Mouse (Mus musculus): Measurements from ENCODE around the gene Arhgef25. TPM values are rescaled to one million over a fixed set of nuclear protein-coding genes. Genes with fewer than 3 reads are reported as not detected.

The Arhgef25 gene
- 21.3 and 23.1 TPM in 2 replicates for polyA plus RNA-seq (2016; fragmentation: Nextera tagmentation; extraction: Ambion mirVana)

- peak within 1 kb of the TSS; percentile 56 for H3K27ac ChIP-seq (ENCODE audit: poor library complexity, severe bottlenecking)
- H3K4me2 ChIP-seq = peak within 1 kb of the TSS; percentile 97
- 0 out of 2 replicates have a peak, but pooled peaks cover 3% of the 10 kb centered on the region for H3K9me3 ChIP-seq (replicated peaks)
- peaks cover 46% of the 10 kb centered on the region for H3K4me1 ChIP-seq (replicated peaks)
- WGBS = 2% methylated on average over 35 of the region's 35 CpGs
- peak within 1 kb of the TSS; percentile 81 for H3K4me3 ChIP-seq
- peak within 1 kb of the TSS; percentile 83 for H3K9ac ChIP-seq
- ATAC-seq (ENCODE audit: insufficient number of reproducible peaks, low FRiP score) = peak; percentile 19; the same call in 1 of the 2 replicates
- peaks cover 25% of the 10 kb centered on the region for H3K36me3 ChIP-seq
- peaks cover 8% of the 10 kb centered on the region for H3K27me3 ChIP-seq (replicated peaks)
Measured at GRCm38 (mm10) chr10:127189651-127190381, at the start of gene Arhgef25. TSS of gene Arhgef25 (minus strand) at chr10:127190083.

DNA sequence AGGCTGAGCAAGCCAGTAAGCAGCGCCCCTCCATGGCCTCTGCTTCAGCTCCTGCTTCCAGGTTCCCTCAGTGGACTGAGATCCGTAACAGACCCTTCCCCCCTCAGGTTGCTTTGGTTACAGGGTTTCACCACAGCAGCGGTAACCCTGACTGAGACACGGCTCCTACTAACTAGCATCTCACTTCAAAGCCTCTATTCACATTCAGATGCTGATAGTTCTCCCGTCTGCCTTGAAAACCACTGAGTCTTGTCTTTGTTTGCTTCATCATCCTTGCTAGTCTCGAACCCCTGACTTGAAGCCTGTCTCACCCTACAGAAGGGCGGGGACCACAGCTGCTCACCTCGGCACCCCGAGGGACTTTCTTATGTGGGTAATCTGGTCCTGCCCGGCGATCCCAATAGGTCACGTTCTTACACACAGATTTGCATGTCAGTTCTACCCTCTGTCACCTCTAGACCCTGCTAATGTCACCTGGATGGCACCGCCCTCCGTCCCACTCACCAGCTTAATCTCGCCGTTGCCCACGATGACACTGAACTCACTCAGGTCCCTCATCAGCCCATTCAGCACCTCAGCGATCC is 48.5 kb upstream of the Arhgef25 start:
- no peak overlapping the region for H3K4me2 ChIP-seq
- no peak for ATAC-seq (ENCODE audit: insufficient number of reproducible peaks, low FRiP score)
- H3K27me3 ChIP-seq (replicated peaks) = peaks cover 50% of the 10 kb centered on the region
- H3K9ac ChIP-seq = no peak overlapping the region
- no peak overlapping the region for H3K4me3 ChIP-seq
- H3K27ac ChIP-seq (ENCODE audit: poor library complexity, severe bottlenecking) = no peak overlapping the region
- 59% methylated on average over 18 of the region's 18 CpGs for WGBS
- H3K4me1 ChIP-seq (replicated peaks) = 0 out of 2 replicates have a peak, but pooled peaks cover 4% of the 10 kb centered on the region
- no peaks in the 10 kb centered on the region for H3K9me3 ChIP-seq (replicated peaks)
- no peaks in the 10 kb centered on the region for H3K36me3 ChIP-seq

- Histone ChIP-seq H3K9ac (no peak overlapping the region), H3K4me2 (no peak overlapping the region), H3K27me3 (replicated peaks) (peaks cover 51% of the 10 kb centered on the region), H3K4me3 (no peak overlapping the region), H3K4me1 (replicated peaks) (0 out of 2 replicates have a peak, but pooled peaks cover 4% of the 10 kb centered on the region), H3K36me3 (no peaks in the 10 kb centered on the region), H3K9me3 (replicated peaks) (no peaks in the 10 kb centered on the region), H3K27ac (ENCODE audit: poor library complexity, severe bottlenecking) (no peak overlapping the region)
- no peak for ATAC-seq (ENCODE audit: insufficient number of reproducible peaks, low FRiP score)
- 45% methylated on average over 9 of the region's 9 CpGs for WGBS
Measured at GRCm38 (mm10) chr10:127236541-127236940, 46.7 kb upstream of the Arhgef25 start.

DNA sequence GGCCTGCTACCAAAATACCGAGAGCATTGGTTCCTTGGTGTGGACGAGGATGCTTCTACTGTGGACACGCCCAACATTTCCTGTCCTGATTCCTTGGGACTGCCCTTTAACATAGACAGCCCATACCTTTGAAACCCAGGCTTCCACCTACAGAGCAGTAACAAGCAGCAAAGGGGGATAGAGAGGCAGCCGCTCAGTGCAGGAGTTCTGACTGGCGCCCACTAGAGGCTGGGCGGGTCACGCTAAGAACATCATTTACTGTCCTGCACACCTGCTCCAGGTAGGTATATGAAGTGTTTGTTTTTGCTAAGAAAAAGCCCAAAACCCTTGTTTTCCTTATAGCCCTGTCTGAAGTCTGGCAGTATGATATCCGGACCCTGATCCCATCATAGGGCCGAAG is 43.3 kb upstream of the Arhgef25 start:
- Histone ChIP-seq H3K27me3 (replicated peaks) (peaks cover 51% of the 10 kb centered on the region), H3K4me3 (no peak overlapping the region), H3K4me1 (replicated peaks) (no peaks in the 10 kb centered on the region), H3K36me3 (no peaks in the 10 kb centered on the region), H3K4me2 (no peak overlapping the region), H3K9ac (no peak overlapping the region), H3K9me3 (replicated peaks) (no peaks in the 10 kb centered on the region), H3K27ac (ENCODE audit: poor library complexity, severe bottlenecking) (no peak overlapping the region)
- no peak for ATAC-seq (ENCODE audit: insufficient number of reproducible peaks, low FRiP score)
- 70% methylated on average over 9 of the region's 9 CpGs for WGBS

DNA sequence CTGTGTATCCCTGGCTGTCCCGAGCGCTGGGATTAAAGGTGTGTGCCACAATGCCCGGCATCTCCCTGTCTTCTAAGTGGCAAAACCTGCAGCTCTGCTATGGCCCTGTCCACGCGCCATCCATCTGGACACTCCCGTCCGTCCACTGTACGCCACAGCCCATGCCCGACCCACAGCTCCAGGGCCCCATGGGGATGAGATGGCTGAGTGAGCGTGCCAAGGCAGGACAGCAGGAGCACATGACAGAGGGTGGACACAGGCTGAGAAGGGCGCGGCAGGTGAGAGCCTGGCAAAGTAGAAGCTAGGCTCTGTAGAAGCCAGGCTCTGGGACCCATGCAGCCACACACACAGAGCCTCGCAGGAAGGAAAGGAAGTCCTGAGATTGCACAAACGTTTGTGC is 41.9 kb upstream of the Arhgef25 start:
- Histone ChIP-seq H3K9ac (no peak overlapping the region), H3K4me1 (replicated peaks) (no peaks in the 10 kb centered on the region), H3K4me3 (no peak overlapping the region), H3K27ac (ENCODE audit: poor library complexity, severe bottlenecking) (no peak overlapping the region), H3K9me3 (replicated peaks) (no peaks in the 10 kb centered on the region), H3K36me3 (no peaks in the 10 kb centered on the region), H3K27me3 (replicated peaks) (peaks cover 46% of the 10 kb centered on the region), H3K4me2 (no peak overlapping the region)
- ATAC-seq (ENCODE audit: insufficient number of reproducible peaks, low FRiP score) = no peak
- WGBS = 77% methylated on average over 14 of the region's 14 CpGs

- H3K27ac ChIP-seq (ENCODE audit: poor library complexity, severe bottlenecking) = no peak overlapping the region
- peaks cover 40% of the 10 kb centered on the region for H3K27me3 ChIP-seq (replicated peaks)
- no peaks in the 10 kb centered on the region for H3K36me3 ChIP-seq
- H3K4me2 ChIP-seq = no peak overlapping the region
- H3K9ac ChIP-seq = no peak overlapping the region
- no peaks in the 10 kb centered on the region for H3K9me3 ChIP-seq (replicated peaks)
- ATAC-seq (ENCODE audit: insufficient number of reproducible peaks, low FRiP score) = no peak
- no peaks in the 10 kb centered on the region for H3K4me1 ChIP-seq (replicated peaks)
- WGBS = 75% methylated on average over 12 of the region's 12 CpGs
- H3K4me3 ChIP-seq = no peak overlapping the region
Measured at GRCm38 (mm10) chr10:127230693-127231092, 40.8 kb upstream of the Arhgef25 start.

GRCm38 (mm10) chr10:127228897-127229296 is 39.0 kb upstream of the Arhgef25 start:
- Histone ChIP-seq H3K4me3 (no peak overlapping the region), H3K36me3 (no peaks in the 10 kb centered on the region), H3K27ac (ENCODE audit: poor library complexity, severe bottlenecking) (no peak overlapping the region), H3K4me1 (replicated peaks) (no peaks in the 10 kb centered on the region), H3K9ac (no peak overlapping the region), H3K9me3 (replicated peaks) (no peaks in the 10 kb centered on the region), H3K4me2 (no peak overlapping the region), H3K27me3 (replicated peaks) (peaks cover 42% of the 10 kb centered on the region)
- 17% methylated on average over 4 of the region's 4 CpGs for WGBS
- ATAC-seq (ENCODE audit: insufficient number of reproducible peaks, low FRiP score) = peak; percentile 37; the same call in 1 of the 2 replicates

GRCm38 (mm10) chr10:127227163-127227562 is 37.3 kb upstream of the Arhgef25 start:
- no peak overlapping the region for H3K4me2 ChIP-seq
- WGBS = 73% methylated on average over 8 of the region's 8 CpGs
- no peaks in the 10 kb centered on the region for H3K36me3 ChIP-seq
- H3K9me3 ChIP-seq (replicated peaks) = no peaks in the 10 kb centered on the region
- H3K4me1 ChIP-seq (replicated peaks) = no peaks in the 10 kb centered on the region
- peaks cover 41% of the 10 kb centered on the region for H3K27me3 ChIP-seq (replicated peaks)
- no peak overlapping the region for H3K9ac ChIP-seq
- ATAC-seq (ENCODE audit: insufficient number of reproducible peaks, low FRiP score) = no peak
- no peak overlapping the region for H3K4me3 ChIP-seq
- no peak overlapping the region for H3K27ac ChIP-seq (ENCODE audit: poor library complexity, severe bottlenecking)

- Histone ChIP-seq H3K4me3 (no peak overlapping the region), H3K36me3 (no peaks in the 10 kb centered on the region), H3K4me1 (replicated peaks) (no peaks in the 10 kb centered on the region), H3K9me3 (replicated peaks) (no peaks in the 10 kb centered on the region), H3K27ac (ENCODE audit: poor library complexity, severe bottlenecking) (no peak overlapping the region), H3K27me3 (replicated peaks) (peaks cover 36% of the 10 kb centered on the region), H3K9ac (no peak overlapping the region), H3K4me2 (no peak overlapping the region)
- no peak for ATAC-seq (ENCODE audit: insufficient number of reproducible peaks, low FRiP score)
- 66% methylated on average over 8 of the region's 8 CpGs for WGBS
Measured at GRCm38 (mm10) chr10:127226318-127226895, 36.5 kb upstream of the Arhgef25 start.

DNA sequence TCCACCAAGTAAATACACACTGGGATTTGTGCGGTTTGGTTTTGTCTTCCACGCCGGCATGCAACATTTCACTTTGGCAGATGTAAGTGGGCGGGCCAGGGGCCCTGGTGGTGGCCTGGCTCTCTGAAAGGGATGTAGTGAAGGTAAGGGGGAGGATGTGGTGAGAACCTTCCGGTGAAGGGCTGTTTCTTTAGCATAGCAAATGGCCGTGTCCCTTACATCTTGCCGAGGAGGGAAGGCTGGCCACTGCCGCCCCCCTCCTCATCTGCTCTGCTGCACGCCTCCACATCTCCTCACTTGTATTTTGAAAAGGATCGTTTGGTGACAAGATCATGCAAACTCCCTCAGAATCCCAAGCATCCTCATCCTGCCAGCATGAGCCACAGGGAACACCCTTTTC is 35.8 kb upstream of the Arhgef25 start:
- WGBS = 24% methylated on average over 10 of the region's 10 CpGs

DNA sequence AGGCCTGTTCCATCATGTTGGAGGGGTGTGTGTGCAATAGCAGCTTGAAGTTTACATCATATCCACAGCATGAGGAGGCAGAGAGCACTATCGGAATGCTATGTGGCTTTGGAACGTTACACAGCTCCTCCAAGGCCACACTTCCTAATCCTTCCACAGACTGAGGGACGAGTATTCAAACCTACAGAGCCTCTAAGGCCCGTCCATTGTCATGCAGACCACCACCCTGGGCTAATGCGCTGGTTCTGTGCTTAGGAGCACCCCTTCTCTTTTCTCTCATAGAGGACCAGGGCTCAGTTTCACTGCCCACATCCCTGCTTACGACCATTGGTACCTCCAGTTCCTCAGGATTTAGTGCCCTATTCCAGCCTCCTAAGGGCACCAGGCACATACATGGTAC is 35.3 kb upstream of the Arhgef25 start:
- no peak overlapping the region for H3K4me2 ChIP-seq
- WGBS = 57% methylated on average over 6 of the region's 6 CpGs
- ATAC-seq (ENCODE audit: insufficient number of reproducible peaks, low FRiP score) = no peak
- 0 out of 2 replicates have a peak, but pooled peaks cover 2% of the 10 kb centered on the region for H3K9me3 ChIP-seq (replicated peaks)
- no peak overlapping the region for H3K9ac ChIP-seq
- no peaks in the 10 kb centered on the region for H3K36me3 ChIP-seq
- H3K27me3 ChIP-seq (replicated peaks) = peaks cover 28% of the 10 kb centered on the region
- H3K4me3 ChIP-seq = no peak overlapping the region
- H3K27ac ChIP-seq (ENCODE audit: poor library complexity, severe bottlenecking) = no peak overlapping the region
- H3K4me1 ChIP-seq (replicated peaks) = no peaks in the 10 kb centered on the region

More for the DNA sequence above, 35.8 kb upstream of the Arhgef25 start:
- no peak overlapping the region for H3K4me2 ChIP-seq
- H3K27me3 ChIP-seq (replicated peaks) = peaks cover 32% of the 10 kb centered on the region
- no peaks in the 10 kb centered on the region for H3K4me1 ChIP-seq (replicated peaks)
- no peaks in the 10 kb centered on the region for H3K36me3 ChIP-seq
- H3K9ac ChIP-seq = no peak overlapping the region
- no peaks in the 10 kb centered on the region for H3K9me3 ChIP-seq (replicated peaks)
- no peak overlapping the region for H3K4me3 ChIP-seq
- no peak overlapping the region for H3K27ac ChIP-seq (ENCODE audit: poor library complexity, severe bottlenecking)
- ATAC-seq (ENCODE audit: insufficient number of reproducible peaks, low FRiP score) = no peak

All from heart, embryonic 12.5 days (tissue).